Mouse (Mus musculus) small intestine, adult 2 months (tissue): ENCODE data around the gene Samsn1.

Experiments used
- CTCF ChIP-seq: fragments of 200-500 bp; IDR thresholded peaks from 2 replicates; pipeline ENCODE4 v1.5.1; 2012; ENCODE audit warnings: low read depth, mild to moderate bottlenecking, control low read depth, inconsistent platforms, low read length, moderate library complexity, mixed read lengths; ENCODE audit not compliant: insufficient replicate concordance, insufficient read length; ENCODE audit errors: extremely low read depth
- POLR2A ChIP-seq: fragments of 200-500 bp; IDR thresholded peaks from 2 replicates; pipeline ENCODE4 v1.6.1; 2012; ENCODE audit warnings: low read depth, mild to moderate bottlenecking, control low read depth, inconsistent platforms, low read length, moderate library complexity

DNA sequence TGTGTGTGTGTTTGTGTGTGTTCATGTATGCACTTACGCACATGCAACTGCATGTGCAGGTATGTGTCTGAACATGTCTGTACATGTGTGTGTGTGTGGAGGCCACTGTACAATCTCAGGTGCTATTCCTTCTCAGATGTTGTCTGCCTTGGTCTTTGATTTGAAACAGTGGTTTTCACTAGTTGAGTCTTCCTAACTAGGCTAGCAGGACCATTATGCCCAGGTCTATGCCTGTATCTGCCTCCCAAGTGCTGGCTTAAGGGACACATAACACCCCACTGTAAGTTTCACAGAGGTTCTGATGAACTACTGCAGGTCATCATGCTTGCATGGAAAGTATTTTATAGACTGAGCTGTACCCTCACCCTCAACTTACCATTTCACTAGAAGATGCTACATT lies 115.8 kb downstream of the Samsn1 start:
- TF ChIP-seq CTCF (no peak), POLR2A (no peak)
